Mouse (Mus musculus) bone marrow macrophage, adult 2 months (primary cell): ENCODE measurements around the gene Ppfia2.

ENCODE experiments used
- CTCF ChIP-seq: IDR thresholded peaks from 2 replicates; pipeline ENCODE4 v1.5.1; 2012; ENCODE audit warnings: low read depth, mild to moderate bottlenecking, low read length, moderate library complexity
- POLR2A ChIP-seq: IDR thresholded peaks from 2 replicates; pipeline ENCODE4 v1.6.1; 2012; ENCODE audit warnings: mild to moderate bottlenecking, low read depth, low read length, borderline replicate concordance

DNA sequence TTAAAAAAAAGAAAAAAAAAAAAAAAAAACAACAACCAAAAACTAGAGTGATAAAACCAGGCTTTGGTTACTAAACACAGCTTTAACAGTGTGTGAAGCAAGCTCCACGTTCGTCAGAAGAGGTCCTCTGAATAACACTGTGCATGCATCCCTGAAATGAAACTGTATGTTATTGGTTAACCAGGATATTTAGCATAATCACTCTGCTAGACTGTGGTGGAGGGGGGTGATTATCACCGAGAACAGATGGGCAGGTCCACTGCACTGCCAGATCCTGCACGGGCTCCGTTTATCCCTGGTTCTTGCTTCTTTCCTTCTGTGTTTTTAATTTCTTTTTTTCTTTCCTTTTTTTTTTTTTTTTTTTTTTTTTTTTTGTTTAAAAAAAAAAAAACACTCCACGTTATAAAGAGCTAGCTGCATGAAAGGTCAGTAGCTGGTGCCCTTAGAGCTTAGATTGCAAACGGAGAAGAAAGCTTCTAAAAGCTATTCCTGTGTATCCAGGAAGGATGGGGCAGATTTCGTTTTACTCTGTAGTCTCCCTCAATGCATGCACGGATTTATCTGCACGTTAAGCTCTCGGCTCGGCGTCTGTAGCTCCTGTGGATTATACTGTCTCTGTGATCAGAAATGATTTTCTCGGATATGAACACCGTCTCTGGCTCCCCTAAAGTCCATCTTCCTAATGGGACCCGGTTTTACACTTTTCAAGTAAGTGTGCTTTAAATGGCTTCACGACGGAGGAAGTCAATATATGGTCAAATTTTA is 162.2 kb downstream of the Ppfia2 start:
- TF ChIP-seq CTCF = no peak
- TF ChIP-seq POLR2A = no peak
